Mouse (Mus musculus): Measurements from ENCODE around the gene Mc1r.
"Not testable (repeated sequence)": the region's sequence is repeated elsewhere in the genome, so short reads cannot be mapped to it uniquely, and the experiment has no call there.

Mc1r gene

DNA sequence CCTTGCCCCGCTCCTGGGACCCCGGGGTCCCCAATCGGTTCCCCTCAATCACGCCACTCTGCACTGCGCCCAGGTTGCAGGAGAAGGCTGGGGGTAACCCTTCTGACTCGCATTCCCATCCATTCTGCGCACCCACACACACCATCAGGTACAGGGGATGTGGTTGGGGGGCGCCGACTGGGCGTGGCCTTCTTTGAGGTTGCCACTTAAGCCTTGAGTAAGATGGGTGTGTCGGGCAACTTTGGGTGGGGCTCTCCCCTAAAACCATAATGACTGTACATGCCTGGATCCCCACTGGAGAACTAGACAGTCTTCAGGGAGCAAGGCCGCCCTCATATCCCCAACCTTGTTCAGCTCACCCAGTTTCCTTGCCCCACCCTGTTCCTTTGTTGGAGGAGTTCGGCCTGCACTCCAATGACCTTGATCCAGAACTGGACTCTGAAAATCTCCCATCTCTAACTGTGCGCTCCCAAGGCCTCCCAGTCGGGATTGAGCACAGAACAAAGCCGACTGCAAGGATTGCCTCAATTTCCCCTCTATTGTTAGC, 4.9 kb downstream of the Mc1r start:
- no peak for DNase-seq (ENCODE audit: low spot score in 2 of 2)

DNA sequence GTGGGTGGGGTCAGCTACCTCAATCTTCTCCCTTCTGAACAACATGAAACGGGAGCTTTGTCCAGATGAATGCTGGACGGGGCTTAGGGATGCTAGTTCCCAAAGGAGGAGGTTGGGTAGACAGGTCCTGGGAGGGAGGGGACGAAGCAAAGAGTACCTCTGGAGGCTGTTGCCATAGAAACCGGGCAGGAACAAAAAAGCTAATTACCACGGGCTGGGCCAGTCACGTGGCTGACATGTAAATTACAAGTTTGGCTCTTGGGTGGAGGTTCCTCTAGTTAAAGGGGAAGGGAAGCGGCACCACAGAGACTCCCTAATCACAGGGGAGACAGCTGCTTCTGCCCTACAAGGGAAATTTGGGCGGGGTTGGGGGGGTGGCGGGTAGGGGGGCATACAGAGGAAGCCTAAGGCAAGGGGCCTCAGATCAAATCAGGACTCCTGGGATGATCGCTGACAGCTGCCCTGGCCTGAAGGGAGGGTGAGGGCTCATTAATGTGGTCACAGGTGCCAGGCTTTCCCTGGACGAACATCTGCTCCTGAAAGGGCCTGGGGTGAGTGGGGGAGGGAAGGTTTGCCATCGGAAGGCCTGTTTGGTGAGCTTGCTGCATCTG, 5.8 kb downstream of the Mc1r start:
- no peak for DNase-seq (ENCODE audit: low spot score in 2 of 2)

DNA sequence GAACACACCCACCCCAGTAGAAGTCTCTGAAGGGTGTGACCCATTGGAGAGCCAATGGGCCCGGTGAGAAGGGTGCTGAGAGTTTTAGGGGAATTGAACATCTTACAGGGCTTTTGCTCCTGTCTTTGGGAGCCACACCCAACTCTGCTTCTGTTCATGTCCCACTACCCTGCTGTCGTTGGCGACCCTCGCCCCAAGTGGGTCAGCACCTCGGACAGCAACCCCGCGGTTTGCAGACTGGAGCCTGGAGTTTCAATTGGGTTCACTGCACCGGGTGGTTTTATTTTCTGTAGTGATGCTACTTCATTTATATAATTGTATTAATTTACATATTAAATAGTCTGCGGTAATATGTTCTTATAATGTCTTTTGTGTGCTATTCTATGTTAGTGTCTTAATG, 7.3 kb downstream of the Mc1r start:
- peak in 1 of 2 experiments; percentile 51 for DNase-seq (ENCODE audit: low spot score in 2 of 2)

DNA sequence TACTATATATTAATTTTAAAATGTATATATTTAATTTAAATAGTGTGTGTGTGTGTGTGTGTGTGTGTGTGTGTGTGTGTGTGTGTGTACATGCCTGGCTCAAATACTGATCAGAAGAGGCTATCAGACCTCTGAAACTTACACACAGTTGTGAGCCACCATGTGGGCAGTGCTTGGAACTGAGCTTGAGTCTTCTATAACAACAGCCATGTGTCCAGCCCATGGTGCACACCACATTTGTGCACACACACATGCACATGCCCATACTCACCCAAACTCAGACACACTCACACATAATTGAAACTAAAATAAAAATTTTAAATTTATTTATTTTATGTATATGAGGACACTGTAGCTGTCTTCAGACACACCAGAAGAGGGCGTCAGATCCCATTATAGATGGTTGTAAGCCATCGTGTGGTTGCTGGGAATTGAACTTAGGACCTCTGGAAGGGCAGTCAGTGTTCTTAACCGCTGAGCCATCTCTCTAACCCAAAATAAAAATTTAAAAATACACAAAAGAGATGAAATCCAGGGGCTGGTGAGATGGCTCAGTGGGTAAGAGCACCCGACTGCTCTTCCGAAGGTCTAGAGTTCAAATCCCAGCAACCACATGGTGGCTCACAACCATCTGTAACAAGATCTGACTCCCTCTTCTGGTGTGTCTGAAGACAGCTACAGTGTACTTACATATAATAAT, 8.2 kb downstream of the Mc1r start:
- not testable (repeated sequence) for DNase-seq (ENCODE audit: low spot score in 2 of 2)

DNA sequence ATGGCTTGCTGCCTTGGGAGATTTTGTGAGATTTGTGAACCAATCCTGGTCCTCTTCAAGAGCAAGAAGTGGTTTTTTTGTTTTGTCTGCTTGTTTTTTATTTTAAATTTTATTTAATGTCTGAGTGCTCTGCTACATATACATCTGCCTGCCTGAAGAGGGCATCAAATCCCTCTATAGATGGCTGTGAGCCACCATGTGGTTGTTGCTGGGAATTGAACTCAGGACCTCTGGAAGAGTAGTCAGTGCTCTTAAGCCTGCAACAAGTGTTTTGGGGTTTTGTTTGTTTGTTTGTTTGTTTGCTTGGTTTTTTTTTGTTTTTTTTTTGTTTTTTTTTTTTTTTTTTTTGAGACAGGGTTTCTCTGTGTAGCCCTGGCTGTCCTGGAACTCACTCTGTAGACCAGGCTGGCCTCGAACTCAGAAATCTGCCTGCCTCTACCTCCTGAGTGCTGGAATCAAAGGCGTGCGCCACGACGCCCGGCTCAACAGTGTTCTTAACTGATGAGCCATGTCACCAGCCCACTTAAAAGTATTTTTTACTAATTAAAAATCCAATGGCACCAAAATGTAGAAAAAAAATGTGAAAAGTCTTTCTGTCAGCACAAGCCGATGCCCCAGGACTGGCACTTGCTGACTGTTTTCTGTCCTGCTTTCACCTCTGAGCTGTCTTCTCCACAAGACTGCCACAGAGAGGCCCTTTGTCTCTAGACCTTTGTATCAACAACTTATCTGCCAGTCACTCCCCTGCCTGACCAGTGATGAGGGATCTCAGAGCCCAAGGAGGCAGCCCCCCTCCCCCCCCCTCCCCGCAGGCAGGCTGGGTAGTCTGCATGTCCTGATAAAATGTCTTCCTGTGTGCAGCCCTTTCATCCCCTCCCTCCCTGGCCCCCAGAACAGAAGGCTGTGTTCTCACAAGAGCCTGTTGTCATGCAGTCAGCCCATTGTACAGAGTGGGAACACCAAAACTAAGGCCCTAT, 9.3 kb downstream of the Mc1r start:
- peak in 1 of 2 experiments; percentile 51 for DNase-seq (ENCODE audit: low spot score in 2 of 2)

DNA sequence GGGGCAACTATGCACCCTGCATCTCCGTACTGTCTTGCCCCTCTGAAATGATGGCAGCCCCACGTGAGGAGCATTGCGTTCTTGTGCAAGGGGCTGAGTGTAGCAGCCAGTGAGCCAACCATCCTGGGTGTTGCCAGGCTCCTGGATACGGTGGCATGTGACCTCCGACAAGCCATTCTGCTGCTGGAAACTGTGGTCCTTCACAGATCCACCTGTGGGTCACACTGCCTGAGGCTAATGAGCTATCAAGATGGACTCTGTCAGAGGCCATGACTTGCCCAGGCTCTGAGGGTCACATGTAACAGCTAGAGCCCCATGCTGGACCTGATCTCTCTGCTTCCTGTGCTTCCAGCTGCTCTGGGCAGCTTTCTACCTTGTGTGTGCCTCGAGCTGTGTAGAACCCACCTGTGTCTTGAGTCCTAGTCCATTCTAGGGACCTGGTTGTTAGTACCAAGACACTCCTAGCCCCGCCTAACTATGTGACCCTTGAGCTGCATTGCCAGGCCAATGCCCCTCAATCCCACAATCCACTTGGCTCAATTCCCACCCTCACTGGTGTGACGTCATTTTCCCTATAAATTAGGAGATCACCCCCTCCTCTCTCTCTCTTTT, 10.1 kb downstream of the Mc1r start:
- DNase-seq (ENCODE audit: low spot score in 2 of 2) = no peak

DNA sequence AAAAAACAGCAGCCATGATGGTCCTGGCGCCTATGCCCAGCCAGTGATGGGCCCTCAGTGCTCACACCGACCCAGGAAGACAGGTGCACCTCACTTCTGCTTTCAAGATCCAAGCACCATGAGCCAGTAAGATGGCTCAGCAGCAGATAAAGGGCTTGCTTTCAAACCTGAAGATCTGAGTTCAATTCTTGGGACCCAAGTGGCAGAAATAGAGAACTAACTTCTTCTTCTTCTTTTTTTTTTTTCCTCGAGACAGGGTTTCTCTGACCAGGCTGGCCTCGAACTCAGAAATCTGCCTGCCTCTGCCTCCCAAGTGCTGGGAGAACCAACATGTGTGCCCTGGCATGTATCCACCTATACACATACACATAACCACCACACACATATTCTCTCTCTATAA, 12.8 kb downstream of the Mc1r start:
- no peak for DNase-seq (ENCODE audit: low spot score in 2 of 2)

DNA sequence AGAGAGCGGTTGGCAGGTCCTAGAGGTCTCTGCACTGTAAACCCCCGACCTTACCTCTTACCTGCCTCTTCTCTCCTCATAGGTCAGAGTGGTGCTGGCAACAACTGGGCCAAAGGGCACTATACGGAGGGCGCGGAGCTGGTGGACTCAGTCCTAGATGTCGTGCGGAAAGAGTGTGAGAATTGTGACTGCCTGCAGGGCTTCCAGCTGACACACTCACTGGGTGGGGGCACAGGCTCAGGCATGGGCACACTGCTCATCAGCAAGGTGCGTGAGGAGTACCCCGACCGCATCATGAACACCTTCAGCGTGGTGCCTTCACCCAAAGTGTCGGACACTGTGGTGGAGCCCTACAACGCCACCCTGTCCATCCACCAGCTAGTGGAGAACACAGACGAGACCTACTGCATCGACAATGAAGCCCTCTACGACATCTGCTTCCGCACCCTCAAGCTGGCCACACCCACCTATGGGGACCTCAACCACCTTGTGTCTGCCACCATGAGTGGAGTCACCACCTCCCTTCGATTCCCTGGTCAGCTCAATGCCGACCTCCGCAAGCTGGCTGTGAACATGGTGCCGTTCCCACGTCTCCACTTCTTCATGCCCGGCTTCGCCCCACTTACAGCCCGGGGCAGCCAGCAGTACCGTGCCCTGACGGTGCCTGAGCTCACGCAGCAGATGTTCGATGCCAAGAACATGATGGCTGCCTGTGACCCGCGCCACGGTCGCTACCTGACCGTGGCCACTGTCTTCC, 13.8 kb downstream of the Mc1r start:
- DNase-seq (ENCODE audit: low spot score in 2 of 2) = no peak

DNA sequence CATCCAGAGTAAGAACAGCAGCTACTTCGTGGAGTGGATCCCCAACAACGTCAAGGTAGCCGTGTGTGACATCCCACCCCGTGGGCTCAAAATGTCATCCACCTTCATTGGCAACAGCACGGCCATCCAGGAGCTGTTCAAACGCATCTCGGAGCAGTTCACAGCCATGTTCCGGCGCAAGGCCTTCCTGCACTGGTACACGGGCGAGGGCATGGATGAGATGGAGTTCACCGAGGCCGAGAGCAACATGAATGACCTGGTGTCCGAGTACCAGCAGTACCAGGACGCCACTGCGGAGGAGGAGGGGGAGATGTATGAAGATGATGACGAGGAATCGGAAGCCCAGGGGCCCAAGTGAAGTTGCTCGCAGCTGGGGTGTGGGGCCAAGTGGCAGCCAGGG, 14.4 kb downstream of the Mc1r start:
- no peak for DNase-seq (ENCODE audit: low spot score in 2 of 2)

DNA sequence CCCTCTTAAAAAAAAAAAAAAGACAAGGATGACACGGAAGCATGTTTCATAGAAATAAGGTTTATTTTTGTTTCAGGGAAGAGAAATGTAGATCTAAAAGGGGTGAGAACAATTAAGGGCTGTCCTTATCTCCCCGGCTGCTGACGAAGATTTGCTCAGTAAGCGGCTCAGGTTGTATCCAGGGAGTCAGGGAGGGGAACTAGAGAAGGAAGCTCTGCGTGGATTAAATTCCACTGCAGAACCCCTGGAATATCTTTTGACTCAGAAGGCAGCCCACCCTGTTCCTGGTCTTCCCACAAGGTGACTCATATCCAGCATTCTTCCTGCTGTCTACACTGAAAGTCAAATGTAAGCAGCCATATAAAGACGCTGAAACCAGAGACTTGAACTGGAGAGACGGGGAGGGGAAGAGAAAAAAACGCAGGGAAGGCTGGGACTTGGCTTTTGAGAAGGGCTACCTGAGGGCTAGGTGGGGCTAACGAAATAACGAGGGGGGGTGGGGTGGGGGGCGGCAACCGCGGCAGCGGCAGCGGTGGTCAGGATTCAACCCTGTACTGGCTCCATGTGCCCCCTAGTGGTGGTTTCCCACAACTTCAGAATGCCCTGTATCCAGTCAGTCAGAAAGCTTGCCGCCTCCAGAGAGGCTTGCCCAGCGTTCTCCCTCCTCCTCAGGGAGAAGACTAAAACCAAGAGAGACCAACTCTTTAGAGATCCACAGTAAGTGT, 15.3 kb downstream of the Mc1r start:
- DNase-seq (ENCODE audit: low spot score in 2 of 2) = peak in 1 of 2 experiments; percentile 82

DNA sequence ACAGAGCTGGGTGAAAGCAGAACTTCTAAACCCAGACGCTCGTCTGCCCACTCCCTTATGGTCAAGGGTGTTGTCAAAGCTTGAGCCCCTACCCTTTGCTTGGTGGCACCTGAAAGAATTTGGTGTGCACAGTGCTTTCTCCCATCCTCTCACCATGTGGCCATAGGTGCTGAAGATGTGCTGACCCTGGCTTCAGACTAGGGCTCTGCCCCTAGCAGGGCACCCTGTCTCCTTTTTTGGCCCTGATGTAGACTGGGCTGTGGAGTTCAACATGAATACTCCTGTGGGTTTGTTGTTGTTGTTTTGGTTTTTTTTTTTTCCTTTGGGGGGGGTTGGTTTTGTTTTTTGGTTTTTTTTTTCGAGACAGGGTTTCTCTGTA, 15.9 kb downstream of the Mc1r start:
- no peak for DNase-seq (ENCODE audit: low spot score in 2 of 2)

DNA sequence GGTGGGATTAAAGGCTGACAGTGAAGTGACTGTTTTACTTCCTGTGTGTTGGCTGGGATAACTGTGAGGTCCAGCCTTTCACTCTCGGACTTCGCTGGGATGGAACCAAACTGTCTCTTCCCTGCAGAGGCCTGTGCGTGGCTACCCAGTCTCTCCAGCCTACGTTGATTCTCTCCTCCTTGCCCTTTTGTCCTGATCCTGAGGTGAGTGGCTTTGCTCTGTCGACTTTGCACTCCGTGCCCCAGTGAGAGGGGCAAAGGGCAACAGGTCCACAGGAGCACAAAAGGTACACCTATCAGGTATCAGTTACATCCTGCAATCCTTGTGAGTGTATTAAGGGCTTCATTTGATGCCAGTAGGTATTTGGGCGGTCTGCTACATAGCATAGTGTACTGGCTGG, 16.5 kb downstream of the Mc1r start, which contains the start of gene Def8:
Gene Def8, plus strand, starts transcription at position 87 of the 400 bp plus-strand sequence.
- no peak for DNase-seq (ENCODE audit: low spot score in 2 of 2)

DNA sequence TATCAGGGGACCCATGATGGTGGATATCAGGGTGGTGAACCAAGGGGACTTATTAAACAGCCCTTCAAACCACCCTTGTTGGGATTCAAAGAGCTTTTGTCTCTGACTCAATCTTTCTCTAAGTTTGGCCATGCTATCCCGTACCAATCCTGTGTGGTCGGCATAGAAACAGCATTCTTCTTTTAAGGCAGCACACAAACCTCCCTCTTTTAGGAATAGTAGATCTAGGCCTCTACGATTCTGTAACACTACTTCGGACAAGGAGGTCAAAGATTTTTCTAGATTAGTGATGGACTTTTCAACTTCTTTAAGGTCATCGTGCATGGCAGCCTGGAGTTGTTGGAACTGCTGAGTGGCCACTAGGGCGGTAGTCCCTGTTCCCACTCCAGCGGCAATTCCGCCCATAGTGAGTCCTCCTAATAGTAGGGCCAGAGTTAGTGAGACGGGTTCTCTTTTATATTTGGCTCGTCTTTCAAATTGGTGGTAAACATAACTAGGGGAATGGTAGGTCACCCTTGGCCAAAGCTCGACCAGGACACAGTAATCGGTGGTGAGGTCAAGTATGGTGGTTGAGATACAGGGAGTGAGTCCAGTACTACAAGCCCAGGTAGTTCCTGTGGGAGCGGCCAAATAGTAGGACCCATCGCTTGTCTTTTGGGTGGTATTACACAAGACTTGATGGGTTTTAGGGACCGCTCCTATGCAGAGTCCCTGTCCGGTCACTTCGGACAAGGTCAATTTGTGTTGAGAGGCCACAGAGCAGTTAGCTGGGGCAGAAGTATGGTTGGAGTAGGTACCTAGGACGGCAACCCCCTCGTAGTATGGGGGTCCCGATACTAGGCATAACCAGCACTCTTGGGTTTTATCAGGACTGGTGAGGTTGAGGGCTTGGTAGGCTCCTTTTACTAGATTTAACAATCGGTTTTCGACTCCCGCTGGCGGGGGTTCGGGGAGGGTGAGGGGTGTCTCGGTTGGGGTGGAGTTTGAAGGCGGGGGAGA, 19.9 kb downstream of the Mc1r start:
- no peak for DNase-seq (ENCODE audit: low spot score in 2 of 2)

DNA sequence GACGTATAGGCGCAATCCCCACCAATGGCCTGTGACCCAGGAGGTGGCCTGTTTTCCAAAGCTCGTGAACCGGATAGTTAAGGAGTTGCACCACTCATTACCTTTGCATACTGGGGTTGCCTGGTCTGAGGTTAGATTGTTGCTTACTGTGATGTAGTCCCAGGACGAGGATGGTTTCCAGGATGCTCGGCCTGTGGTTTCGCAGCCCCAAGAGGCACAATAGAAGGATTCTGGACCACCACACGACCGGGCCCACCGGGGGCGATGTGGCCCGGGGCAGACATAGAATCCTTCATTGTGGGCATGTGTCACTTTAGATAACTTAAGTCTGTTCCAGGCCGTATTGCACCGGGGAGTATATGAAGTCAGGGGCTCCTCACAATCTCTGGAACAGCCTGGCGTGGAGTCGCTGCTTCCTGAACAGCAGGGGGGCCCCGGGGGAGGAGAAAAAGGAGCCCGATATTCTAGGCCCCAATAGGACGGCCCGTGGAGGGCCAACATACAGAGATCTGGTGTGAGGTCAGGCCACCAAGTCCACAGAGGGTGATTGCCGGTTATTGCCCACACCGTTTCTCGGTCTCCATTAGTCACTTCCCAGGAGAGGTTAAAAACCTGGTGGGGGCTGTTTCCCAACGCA, 20.9 kb downstream of the Mc1r start:
- DNase-seq (ENCODE audit: low spot score in 2 of 2) = no peak

DNA sequence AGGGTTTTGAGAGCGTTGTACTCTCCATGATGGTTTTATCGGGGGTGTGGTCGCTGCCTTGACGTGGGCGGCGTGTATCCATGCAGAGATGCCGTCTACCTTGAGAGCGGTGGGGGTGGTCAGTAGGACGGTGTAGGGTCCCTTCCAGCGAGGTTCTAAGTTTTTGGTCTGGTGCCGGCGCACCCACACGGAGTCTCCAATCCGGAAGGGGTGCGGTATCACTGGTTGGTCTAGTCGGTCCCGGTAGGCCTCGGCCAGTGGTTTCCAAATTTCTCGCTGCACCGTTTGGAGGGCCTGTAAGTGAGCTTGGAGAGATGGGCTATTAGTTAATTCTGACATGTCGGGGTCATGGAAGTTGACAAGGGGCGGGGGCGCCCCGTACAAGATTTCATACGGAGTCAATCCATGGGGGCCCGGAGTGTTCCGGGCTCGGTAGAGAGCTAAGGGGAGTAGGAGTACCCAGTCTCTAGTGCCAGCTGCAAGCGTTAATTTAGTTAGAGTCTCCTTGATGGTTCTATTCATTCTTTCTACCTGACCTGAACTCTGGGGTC, 21.5 kb downstream of the Mc1r start:
- no peak for DNase-seq (ENCODE audit: low spot score in 2 of 2)

DNA sequence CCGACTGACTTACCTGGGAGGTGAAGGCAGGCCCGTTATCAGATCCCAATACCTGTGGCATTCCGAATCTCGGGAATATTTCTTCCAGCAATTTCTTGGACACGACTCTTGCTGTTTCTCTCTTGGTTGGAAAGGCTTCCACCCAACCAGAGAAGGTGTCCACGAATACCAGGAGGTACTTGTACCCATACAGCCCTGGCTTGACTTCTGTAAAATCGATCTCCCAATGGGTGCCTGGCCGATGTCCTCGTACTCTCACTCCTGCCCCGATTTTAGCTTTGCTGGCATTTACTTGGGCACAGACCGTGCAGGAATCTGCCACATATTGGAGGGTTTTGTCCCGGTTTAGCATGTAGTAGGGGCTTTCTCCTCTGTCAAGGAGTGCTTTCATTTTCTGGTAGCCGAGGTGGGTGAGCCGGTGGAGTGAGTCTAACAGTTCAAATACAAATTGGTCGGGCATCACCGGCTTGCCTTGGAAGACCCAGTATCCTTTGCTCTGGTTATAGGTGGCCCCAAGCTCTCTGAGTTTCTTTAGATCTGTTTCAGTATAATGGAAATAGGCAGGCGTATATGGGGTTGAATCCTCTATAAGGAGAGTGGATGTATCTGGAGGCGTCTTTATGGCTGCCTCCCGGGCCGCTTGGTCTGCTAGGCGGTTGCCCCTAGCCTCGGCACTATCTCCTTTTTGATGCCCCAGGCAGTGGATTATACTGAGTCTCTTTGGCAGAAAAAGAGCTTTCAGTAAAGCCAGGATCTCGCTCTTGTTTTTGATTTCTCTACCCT, 22.2 kb downstream of the Mc1r start:
- no peak for DNase-seq (ENCODE audit: low spot score in 2 of 2)

DNA sequence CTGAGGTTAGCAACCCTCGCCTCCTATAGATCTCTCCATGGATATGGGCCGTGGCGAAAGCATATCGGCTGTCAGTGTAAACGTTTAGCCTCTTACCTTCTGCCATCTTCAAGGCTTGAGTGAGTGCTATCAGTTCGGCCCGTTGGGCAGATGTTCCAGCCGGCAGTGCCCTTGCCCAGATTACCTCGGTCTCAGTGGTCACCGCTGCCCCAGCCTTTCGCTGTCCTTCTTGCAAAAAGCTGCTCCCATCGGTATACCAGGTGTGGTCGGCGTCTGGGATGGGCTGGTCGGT, 22.8 kb downstream of the Mc1r start:
- DNase-seq (ENCODE audit: low spot score in 2 of 2) = not testable (repeated sequence)

DNA sequence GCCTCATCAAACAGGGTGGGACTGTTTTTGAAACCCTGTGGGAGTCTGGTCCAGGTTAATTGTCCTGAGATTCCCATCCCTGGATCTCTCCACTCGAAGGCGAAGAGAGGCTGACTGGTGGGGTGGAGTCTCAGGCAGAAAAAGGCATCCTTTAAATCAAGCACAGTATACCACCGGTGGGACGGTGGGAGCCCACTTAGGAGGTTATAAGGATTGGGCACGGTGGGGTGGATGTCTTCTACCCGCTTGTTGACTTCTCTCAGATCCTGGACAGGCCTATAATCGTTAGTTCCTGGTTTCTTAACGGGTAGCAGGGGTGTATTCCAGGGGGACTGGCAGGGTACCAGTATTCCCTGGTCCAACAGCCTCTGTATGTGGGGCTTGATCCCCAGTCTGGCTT, 24.0 kb downstream of the Mc1r start:
- not testable (repeated sequence) for DNase-seq (ENCODE audit: low spot score in 2 of 2)

Measured in thymus, postnatal 10 days (tissue).